In genomic region chr3:130103486-130103885, GRCm38 (mm10) we compare ENCODE assay signal across 10 mouse cellular contexts. TPM values are rescaled to one million over a fixed set of nuclear protein-coding genes. Genes with fewer than 3 reads are reported as not detected.
DNase-seq lines count a peak whose midpoint lies in the region; ATAC-seq lines count a peak whose summit lies in the region.
"Had no signal": no experiment of that assay in that cellular context is flagged by ENCODE, and none has a peak within 500 bp of the region (broad histone marks: within the 10 kb centered on the region; RNA-seq: fewer than 3 reads in every experiment).

No protein-coding gene starts in this region.

- no peaks in the 10 kb centered on the region for H3K27me3 ChIP-seq in midbrain, embryonic 11.5 days (ENCODE audit: control insufficient read depth, insufficient read depth, low read length)
- H3K27me3 ChIP-seq in midbrain, embryonic 16.5 days (ENCODE audit: control insufficient read depth, insufficient read depth, low read depth, low read length) = no peaks in the 10 kb centered on the region
- no peaks in the 10 kb centered on the region for H3K27me3 ChIP-seq in hindbrain, embryonic 14.5 days (ENCODE audit: control insufficient read depth, insufficient read depth, low read length)
- H3K27me3 ChIP-seq: megakaryocyte, embryonic 14.5 days; stomach, embryonic 15.5 days had no signal

- no peak overlapping the region for H3K27ac ChIP-seq in midbrain, embryonic 11.5 days (ENCODE audit: low read depth, low read length)
- H3K27ac ChIP-seq in midbrain, embryonic 16.5 days (ENCODE audit: low read length) = no peak overlapping the region
- no peak overlapping the region for H3K27ac ChIP-seq in hindbrain, embryonic 14.5 days
- H3K27ac ChIP-seq: stomach, embryonic 15.5 days had no signal

- H3K36me3 ChIP-seq in midbrain, embryonic 11.5 days (ENCODE audit: control insufficient read depth, insufficient read depth, low read length) = no peaks in the 10 kb centered on the region
- H3K36me3 ChIP-seq in midbrain, embryonic 16.5 days (ENCODE audit: control insufficient read depth, insufficient read depth, low read length) = no peaks in the 10 kb centered on the region
- H3K36me3 ChIP-seq in hindbrain, embryonic 14.5 days (replicated peaks; ENCODE audit: control insufficient read depth, insufficient read depth) = no peaks in the 10 kb centered on the region
- H3K36me3 ChIP-seq: stomach, embryonic 15.5 days had no signal

- H3K9ac ChIP-seq in midbrain, embryonic 11.5 days (ENCODE audit: low read length) = no peak overlapping the region
- H3K9ac ChIP-seq in midbrain, embryonic 16.5 days (ENCODE audit: low read depth, low read length) = no peak overlapping the region
- no peak overlapping the region for H3K9ac ChIP-seq in hindbrain, embryonic 14.5 days
- H3K9ac ChIP-seq: stomach, embryonic 15.5 days had no signal

- H3K4me3 ChIP-seq in midbrain, embryonic 11.5 days (ENCODE audit: low read depth, low read length) = no peak overlapping the region
- H3K4me3 ChIP-seq in midbrain, embryonic 16.5 days (ENCODE audit: low read depth, low read length) = no peak overlapping the region
- no peak overlapping the region for H3K4me3 ChIP-seq in hindbrain, embryonic 14.5 days (replicated peaks; ENCODE audit: low read length)
- H3K4me3 ChIP-seq: megakaryocyte, embryonic 14.5 days; stomach, embryonic 15.5 days had no signal

- no peak for ATAC-seq in midbrain, embryonic 11.5 days (ENCODE audit: low FRiP score)
- ATAC-seq in midbrain, embryonic 16.5 days = no peak
- ATAC-seq in hindbrain, embryonic 14.5 days (ENCODE audit: low FRiP score) = no peak

- 71% methylated on average over 8 of the region's 8 CpGs for WGBS in midbrain, embryonic 11.5 days
- WGBS in midbrain, embryonic 16.5 days = 77% methylated on average over 8 of the region's 8 CpGs
- WGBS in hindbrain, embryonic 14.5 days = 72% methylated on average over 8 of the region's 8 CpGs

- peak; percentile 33 for DNase-seq in gastrocnemius, postnatal 10 days
- DNase-seq in gastrocnemius, postnatal 4 days (ENCODE audit: low spot score in 2 of 2) = no peak
- peak; percentile 87 for DNase-seq in midbrain, embryonic 11.5 days (ENCODE audit: low spot score, missing footprints)
- peak; percentile 41 for DNase-seq in embryo, embryonic 10.5 days (ENCODE audit: low spot score)
- peak; percentile 24 for DNase-seq in retina, postnatal 1 day
- no peak for DNase-seq in frontal cortex, postnatal 14 days (ENCODE audit: low spot score in 2 of 2)
- DNase-seq in hindbrain, embryonic 14.5 days (ENCODE audit: low spot score) = no peak

- H3K9me3 ChIP-seq in midbrain, embryonic 11.5 days (ENCODE audit: control insufficient read depth, low read length) = no peaks in the 10 kb centered on the region
- no peaks in the 10 kb centered on the region for H3K9me3 ChIP-seq in midbrain, embryonic 16.5 days (replicated peaks; ENCODE audit: control insufficient read depth, low read length, poor library complexity, severe bottlenecking)
- H3K9me3 ChIP-seq in hindbrain, embryonic 14.5 days (ENCODE audit: control insufficient read depth, low read length) = no peaks in the 10 kb centered on the region
- H3K9me3 ChIP-seq: stomach, embryonic 15.5 days had no signal

- no peak overlapping the region for H3K4me2 ChIP-seq in midbrain, embryonic 11.5 days
- H3K4me2 ChIP-seq in midbrain, embryonic 16.5 days (ENCODE audit: low read length) = no peak overlapping the region
- no peak overlapping the region for H3K4me2 ChIP-seq in hindbrain, embryonic 14.5 days (replicated peaks)
- H3K4me2 ChIP-seq: stomach, embryonic 15.5 days had no signal

- no peaks in the 10 kb centered on the region for H3K4me1 ChIP-seq in midbrain, embryonic 11.5 days (ENCODE audit: control insufficient read depth, insufficient read depth, low read length)
- no peaks in the 10 kb centered on the region for H3K4me1 ChIP-seq in midbrain, embryonic 16.5 days (ENCODE audit: control insufficient read depth, insufficient read depth, low read length)
- no peaks in the 10 kb centered on the region for H3K4me1 ChIP-seq in hindbrain, embryonic 14.5 days (replicated peaks; ENCODE audit: control insufficient read depth, insufficient read depth, low read length)
- H3K4me1 ChIP-seq: megakaryocyte, embryonic 14.5 days; stomach, embryonic 15.5 days had no signal

RNA-seq across cellular contexts. Expression of gene Col25a1, which starts 27.8 kb away (rescaled TPM):
- total RNA-seq in gastrocnemius, postnatal 10 days (2021) = 1 to 10 TPM; 1.0 to 2.1 TPM
- 1 to 10 TPM; 4.6 to 5.0 TPM for total RNA-seq in gastrocnemius, postnatal 4 days (2021)
- polyA plus RNA-seq in midbrain, embryonic 11.5 days (2014; fragmentation: Nextera tagmentation; extraction: Ambion mirVana) = 3.0 and 3.5 TPM in 2 replicates
- 13.9 and 15.1 TPM in 2 replicates for polyA plus RNA-seq in midbrain, embryonic 16.5 days (2015; fragmentation: Nextera tagmentation; extraction: Ambion mirVana)
- 6.3 and 8.1 TPM in 2 replicates for polyA plus RNA-seq in hindbrain, embryonic 14.5 days (2014; fragmentation: Nextera tagmentation; extraction: Ambion mirVana)

RNA-seq across cellular contexts. Expression of gene Sec24b, which starts 42.1 kb away (rescaled TPM):
- total RNA-seq in gastrocnemius, postnatal 10 days (2021) = 10 to 100 TPM; 21.4 to 33.1 TPM
- 10 to 100 TPM; 49.7 to 51.5 TPM for total RNA-seq in gastrocnemius, postnatal 4 days (2021)
- polyA plus RNA-seq in midbrain, embryonic 11.5 days (2014; fragmentation: Nextera tagmentation; extraction: Ambion mirVana) = 25.6 and 27.0 TPM in 2 replicates
- polyA plus RNA-seq in midbrain, embryonic 16.5 days (2015; fragmentation: Nextera tagmentation; extraction: Ambion mirVana) = 31.0 and 32.9 TPM in 2 replicates
- polyA plus RNA-seq in hindbrain, embryonic 14.5 days (2014; fragmentation: Nextera tagmentation; extraction: Ambion mirVana) = 35.0 and 38.5 TPM in 2 replicates

Comparison
In these comparisons a context has a peak if more than half of its experiments do, and no peak if none do; other contexts are left out.
1. DNase-seq: peak in gastrocnemius, postnatal 10 days (single experiment), midbrain, embryonic 11.5 days (single experiment), embryo, embryonic 10.5 days (single experiment) and retina, postnatal 1 day (single experiment); none in gastrocnemius, postnatal 4 days (0 of 2), frontal cortex, postnatal 14 days (0 of 2) and hindbrain, embryonic 14.5 days (single experiment).